Mouse (Mus musculus) olfactory bulb, adult 2 months (tissue): ENCODE data around the gene Rundc3a.

Experiments
- CTCF ChIP-seq: fragments of 200-500 bp; IDR thresholded peaks from 2 replicates; pipeline ENCODE4 v1.5.1; 2012; ENCODE audit warnings: low read depth, mild to moderate bottlenecking, low read length, moderate library complexity; ENCODE audit not compliant: insufficient read depth
- POLR2A ChIP-seq: fragments of 200-500 bp; IDR thresholded peaks from 2 replicates; pipeline ENCODE4 v1.6.1; 2012; ENCODE audit warnings: mild to moderate bottlenecking, low read depth, low read length, moderate library complexity; ENCODE audit not compliant: insufficient read depth

DNA sequence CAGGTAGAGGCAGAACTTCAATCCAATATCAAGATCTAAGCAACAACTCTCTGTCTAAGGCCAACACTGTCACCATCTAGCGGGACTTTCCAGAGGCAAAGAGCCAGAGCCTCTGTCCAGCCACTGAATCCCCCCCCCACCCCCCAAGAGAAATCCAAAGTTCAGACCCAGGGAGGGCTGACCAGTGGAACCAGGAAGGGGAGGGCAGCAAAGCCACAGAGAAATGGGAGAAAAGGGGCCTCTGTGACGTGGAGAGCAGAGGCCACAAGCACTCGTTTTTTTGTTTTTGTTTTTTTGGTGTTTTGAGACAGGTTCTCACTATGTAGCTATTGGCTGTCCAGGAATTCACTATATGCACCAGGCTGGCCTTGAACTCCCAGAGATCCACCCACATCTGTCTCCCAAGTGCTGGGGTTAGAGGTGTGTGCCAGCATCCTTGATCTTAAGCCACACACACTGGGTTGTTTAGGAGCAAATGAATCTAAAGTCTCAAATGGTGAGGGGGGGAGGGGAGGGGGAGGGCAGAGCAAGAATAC lies 16.7 kb downstream of the Rundc3a start:
- TF ChIP-seq CTCF (no peak), POLR2A (no peak)
